Mouse (Mus musculus): ENCODE measurements at regions not wholly inside any gene's neighbourhood (a gene's known extent, or its start where the extent isn't known, plus 50 kb on each side); places are given as distances from the start of the nearest gene placed in this dataset.
"Not testable (repeated sequence)": the region's sequence is repeated elsewhere in the genome, so short reads cannot be mapped to it uniquely, and the experiment has no call there.

GRCm38 (mm10) chr16:3114473-3115335 lies 476.1 kb upstream of the Olfr161 start:
- DNase-seq (ENCODE audit: low spot score in 2 of 2), result peak; percentile 49 to 88

- DNase-seq (ENCODE audit: low spot score in 2 of 2), result peak; percentile 37 to 89
Observed at GRCm38 (mm10) chr16:3115336-3116112, 475.3 kb upstream of the Olfr161 start.

GRCm38 (mm10) chr16:3116113-3116511 lies 474.7 kb upstream of the Olfr161 start:
- peak; percentile 26 to 68 for DNase-seq (ENCODE audit: low spot score in 2 of 2)

GRCm38 (mm10) chr16:3121216-3121615 lies 469.6 kb upstream of the Olfr161 start:
- DNase-seq (ENCODE audit: low spot score in 2 of 2), result not testable (repeated sequence)

GRCm38 (mm10) chr16:3122145-3122860 lies 468.5 kb upstream of the Olfr161 start:
- not testable (repeated sequence) for DNase-seq (ENCODE audit: low spot score in 2 of 2)

GRCm38 (mm10) chr16:3122861-3123477 lies 467.9 kb upstream of the Olfr161 start:
- peak; percentile 25 to 73 for DNase-seq (ENCODE audit: low spot score in 2 of 2)

- DNase-seq (ENCODE audit: low spot score in 2 of 2), result not testable (repeated sequence)
Observed at GRCm38 (mm10) chr16:3127317-3127716, 463.5 kb upstream of the Olfr161 start.
